Mouse (Mus musculus) embryo, embryonic 11 days (tissue): Measurements from ENCODE around the gene Ikzf3.
A peak's percentile ranks its signal among the peaks of the same experiment; 100 is the strongest.

ENCODE experiments used
- DNase-seq: peaks from one replicate; pipeline ENCODE4 v3.0.0-alpha.2; 2015

Gene Ikzf3

DNA sequence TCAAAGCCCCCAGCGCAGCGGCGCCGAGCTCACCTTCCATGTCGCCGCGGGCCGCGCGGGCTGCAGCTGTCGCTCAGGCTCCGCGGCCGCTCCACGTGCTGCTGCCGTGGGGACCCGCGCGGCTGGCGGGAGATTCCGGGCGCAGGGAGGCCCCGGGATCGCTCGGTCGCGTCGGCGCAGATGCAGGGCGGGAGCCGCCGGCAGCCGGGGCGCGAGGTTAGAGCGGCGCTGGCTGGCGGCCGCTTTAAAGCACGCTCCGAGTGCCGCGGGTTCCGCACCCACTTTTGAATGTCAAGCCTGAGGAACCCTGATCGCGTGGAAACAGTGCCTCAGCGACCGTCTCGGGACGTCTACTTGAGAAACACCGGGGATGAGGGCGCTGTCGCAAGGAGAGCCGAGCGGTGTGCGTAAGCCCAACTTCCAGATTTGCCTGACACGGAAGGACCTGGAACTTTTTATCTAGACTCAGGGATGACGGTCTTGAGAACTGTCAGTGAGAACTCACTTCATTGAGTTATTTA, at the start of gene Ikzf3:
Ikzf3 (minus strand) TSS at position 321 of the 521 bp plus-strand sequence.
- DNase-seq: peak; percentile 78

DNA sequence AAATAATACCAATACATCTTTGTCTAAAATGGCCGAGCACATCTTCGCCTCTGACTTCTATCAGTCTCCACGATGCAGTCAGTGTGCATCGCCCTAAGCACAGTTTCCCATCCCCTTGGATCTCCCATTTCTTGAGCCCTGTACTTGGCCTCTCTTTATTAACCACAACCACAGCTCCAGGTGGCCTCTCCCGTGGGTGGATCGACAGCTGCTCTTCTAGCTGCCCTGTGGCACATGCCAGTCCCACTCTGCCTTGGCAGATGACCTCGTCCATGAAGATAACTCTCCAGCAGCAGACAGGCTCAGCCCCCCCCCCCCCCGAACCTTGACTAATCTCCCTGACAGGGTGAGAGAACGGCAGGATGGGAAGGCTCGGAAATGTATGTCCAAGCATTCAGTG, 49.6 kb upstream of the Ikzf3 start:
- DNase-seq: no peak

DNA sequence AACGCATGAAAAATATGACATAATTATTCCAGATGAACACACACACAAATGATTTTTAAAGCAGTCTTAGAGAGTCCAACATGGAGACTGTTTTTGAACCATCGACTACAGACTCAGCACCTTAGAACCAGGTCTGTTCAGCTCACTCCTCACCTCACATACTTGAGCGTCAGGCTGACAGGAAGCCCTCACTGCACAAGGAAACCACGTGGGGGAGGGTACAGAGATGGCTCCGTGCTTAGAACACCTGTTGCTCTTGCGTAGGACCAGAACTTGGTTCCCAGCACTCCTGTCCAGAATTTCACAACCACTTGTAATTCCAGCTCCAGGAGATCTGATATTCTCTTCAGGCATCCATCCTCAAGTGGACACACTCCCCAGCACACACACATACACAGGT, 49.2 kb upstream of the Ikzf3 start:
- DNase-seq: no peak

DNA sequence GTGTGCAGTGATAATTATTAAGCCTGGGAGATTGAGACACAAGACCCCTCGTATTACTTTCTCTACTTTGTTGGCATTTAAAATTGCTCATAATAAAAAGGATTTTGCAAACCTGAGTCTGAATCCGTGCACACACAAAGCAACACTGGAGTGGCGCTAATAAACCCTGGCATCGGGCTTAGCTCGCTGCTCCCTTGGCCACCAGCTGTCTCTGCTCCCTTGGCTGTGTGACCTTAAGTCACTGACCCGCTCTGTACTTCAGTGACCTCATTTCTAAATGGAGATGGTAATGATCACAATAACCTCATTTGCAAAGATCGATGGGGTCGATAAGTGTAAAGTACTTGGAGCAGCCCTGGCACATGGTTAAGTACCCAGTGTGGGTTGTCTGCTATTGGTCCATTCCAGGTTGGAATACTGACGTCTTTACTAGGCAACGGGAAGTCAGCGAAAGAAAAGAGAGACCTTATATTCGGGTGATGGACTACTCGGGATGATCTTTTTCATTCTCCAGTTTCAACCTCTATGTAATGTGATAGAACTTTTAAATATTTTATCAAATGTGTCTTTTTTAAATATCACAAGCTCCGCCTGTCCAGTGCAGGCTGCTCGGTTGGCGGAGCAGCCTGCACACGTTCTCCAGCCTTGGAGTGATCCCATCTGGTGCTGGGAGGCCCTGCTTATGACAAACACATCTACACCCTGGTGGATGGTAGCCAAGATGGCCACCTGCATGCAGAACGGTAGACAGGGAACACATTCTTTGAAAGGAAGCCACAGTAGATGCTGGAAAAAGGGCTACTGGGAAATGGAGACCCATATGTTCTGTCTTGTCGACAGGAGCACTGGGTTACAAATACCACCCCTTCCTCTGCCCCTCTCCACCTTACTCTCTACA, 45.0 kb upstream of the Ikzf3 start:
- DNase-seq: no peak

DNA sequence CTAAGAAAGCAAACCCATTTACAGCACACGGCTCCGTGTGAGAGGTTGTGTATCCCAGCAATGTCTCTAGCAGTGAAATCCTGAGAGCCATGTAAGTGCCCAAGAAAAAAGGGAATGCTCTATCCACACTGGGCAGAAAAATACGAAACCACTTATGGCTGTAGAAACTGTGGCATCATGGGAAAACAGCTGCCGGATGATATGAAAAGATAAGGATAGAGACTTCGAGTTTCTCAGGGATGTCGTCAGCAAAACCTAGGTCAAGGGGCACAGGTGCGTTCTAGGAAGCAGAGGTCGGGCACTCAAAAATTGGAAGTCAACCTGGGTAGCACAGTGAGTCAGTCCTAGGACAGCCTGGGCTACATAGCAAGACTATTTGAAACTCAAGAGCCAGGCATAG, 43.5 kb upstream of the Ikzf3 start:
- no peak for DNase-seq

DNA sequence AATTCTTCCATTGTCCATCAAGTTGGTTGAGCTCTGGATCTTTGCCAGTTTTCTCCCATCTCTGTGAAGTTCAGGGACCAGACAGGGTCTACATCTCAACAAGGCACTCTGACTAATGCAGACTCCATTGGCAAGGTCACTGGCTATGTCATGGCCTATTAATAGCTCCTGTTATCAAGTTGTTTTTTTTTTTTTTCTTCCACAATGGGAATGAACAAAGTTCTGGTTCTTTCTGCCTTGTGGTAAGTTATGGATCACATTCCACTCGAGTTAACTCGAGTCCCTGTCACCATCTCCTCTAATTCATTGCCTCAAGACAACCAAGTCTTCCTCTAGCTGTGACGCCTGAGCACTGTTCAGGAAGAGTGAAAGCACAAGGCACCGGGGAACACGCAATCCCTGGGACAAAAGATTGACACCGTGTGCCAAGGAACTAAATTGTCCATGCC, 43.0 kb upstream of the Ikzf3 start:
- DNase-seq: no peak

DNA sequence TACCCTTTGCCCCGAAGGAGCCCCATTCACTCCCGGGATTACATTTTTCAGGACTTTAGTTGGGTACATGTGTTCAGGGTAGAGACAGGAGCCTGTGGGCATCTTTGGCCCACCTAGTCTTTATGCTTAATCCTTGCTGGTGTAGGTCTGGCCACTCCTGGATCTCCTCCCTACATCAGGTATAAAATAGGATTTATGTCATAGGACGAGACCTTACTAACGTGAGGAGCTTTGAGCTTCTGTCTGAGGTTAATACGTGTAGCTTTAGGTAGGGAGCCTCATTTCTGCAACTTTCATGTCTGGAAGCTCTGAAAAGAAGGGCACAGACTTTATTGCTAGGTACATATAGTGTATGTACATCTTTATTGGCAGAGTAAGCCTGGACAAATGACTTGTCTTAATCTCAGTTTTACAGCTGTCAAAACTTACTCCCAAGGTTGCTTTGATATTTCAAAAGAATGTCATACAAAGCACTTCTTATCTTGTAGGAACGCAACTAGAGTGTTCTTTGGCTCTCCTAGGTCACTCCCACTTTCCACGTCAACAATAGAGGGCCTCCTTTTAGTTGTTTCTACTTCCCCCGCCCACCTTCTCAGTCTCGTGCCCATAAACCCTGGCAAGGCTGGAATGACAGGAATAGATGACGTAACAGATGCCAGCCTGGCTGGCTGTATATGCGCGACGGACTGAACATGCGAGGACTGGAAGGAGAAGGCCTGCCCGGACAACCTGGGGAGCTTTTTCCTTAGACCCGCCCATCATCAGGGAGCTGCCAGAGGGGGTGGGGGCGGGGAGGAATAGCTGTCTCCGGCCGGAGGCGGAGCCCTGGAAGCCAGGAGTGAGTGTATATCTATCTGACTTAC, 42.1 kb upstream of the Ikzf3 start:
- DNase-seq: peak; percentile 76

DNA sequence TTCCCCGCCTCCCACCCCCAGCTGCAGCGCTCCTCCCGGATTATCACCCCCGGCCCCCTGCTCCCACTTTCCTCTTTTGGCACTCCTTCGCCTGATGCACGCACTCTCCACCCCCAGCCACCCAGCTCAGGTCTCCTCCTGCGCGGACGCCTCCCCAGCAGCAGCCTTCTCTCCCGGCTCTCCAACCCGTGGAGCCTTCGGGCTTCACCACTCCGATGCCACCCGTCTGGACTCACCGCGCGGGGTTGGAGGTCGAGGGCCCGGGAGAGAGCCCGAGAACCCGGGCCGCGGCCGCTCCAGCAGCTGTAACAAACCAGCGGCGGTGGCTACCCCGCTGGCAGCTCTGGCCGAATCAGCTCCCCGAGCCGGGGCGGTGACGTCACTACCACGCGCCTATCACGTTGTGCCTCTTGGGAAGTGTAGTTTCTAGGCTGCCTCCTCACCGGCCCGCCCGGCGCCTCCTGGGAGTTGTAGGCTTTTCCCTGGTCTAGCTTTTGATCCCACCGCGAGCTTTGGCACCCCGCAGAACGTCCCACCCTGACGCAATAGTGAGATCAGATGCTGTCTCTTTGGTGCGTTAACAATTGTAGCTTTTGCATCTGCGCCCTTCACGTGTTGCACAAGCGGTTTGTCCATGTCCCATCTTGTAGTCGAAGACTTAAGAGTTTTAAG, 41.2 kb upstream of the Ikzf3 start, which contains the start of gene Ormdl3:
Ormdl3 (minus strand) TSS at position 477 of the 672 bp plus-strand sequence.
- peak; percentile 100 for DNase-seq

DNA sequence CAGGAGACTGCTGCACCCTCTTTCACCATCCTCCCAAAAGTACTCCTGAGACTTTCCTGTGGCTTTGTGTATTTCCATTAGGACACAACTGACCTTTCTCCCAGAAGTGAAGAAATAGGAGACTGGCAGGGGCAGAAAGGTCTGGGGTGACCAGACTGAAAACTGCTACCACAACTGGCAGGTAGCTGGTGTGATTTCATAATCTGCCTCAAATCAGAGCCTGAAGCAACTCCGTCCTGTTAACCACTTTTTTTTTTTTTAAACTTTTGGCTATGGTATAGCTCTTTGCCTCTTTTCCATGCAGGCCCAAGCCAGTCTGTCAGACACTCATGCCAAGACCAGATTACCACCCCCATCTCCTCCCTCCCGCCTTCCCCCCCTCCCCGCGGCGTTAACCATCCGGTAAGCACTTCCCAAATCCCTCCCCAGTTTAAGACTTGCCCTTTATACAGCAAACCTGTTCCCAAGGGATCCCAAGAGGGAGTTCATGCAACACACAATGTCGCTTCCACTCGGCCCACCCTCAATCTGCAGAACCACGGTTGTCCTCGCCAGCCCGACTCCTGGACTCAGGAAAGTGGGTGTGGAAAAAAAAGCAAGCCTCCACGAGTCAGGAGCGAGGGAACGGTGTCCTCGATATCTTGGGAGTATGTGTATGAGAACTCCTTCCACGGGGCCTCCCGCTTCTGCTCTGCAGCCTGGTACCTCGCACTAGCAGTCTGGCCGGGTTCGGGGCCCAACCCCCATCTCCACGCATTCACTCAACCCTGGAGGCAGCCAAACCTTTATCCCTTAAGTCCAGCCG, 40.5 kb upstream of the Ikzf3 start:
- DNase-seq: no peak

DNA sequence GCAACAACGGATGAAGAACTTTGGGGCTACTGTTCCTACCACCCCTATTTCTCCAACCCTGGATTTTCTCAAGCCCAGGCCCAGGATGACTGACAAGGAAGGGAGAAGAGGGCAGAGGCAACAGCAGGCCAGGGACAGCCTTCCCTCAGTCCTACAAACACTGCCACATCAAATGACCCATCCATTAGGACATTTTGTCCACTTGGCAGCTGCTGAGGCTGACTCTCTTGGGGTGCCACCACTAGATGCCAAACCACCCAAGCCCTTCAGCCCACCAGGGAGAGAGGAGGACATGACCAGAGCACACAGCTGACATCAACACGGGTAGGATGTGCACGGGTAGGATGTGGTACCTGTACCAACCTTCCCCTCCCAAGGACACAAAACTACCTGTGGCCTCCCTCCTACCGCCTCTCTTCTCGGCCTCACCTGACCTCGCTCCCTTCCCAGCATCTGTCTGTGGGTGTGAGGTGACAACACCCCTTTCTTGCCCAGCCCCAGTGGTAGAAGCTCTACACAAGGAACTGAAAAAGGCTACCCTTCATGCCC, 38.9 kb upstream of the Ikzf3 start:
- no peak for DNase-seq

DNA sequence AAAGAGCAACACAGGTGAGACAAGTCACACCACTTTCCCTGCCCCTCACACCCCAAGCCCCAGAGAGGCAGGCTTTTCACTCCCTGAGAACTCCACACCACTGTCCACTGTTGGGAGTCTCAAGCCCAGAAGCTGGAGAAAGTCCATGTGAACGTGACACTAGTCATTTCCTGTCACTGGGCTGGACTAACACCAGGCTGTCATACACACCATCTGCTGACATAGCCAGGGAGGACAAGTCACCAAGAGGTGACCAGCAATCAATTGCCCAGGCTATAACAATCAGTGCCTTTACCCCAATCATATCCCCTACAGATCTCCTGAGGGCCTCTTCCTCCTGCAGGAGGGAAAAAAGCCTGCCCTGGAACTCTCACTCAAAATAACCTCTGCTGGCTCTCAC, 38.3 kb upstream of the Ikzf3 start:
- DNase-seq: no peak

DNA sequence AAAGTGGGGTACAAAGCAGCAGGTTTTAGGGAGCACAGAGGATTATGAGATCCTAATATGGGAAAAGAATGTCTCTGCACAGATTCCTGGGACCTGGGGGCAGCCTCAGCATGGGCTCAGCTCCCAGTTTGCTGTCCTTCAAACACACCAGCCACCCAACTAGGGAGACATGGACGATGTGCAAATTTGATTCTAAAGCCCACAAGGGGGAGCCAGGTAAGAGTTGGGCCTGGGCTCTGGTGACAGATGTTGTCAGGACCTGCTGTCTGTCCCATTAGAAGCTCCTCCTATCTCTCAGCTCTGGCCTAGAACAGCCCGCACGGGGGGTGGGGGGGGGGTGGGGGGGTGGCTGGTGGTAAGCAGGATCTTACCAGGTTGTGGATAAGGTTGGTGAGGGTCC, 37.7 kb upstream of the Ikzf3 start:
- DNase-seq: no peak

DNA sequence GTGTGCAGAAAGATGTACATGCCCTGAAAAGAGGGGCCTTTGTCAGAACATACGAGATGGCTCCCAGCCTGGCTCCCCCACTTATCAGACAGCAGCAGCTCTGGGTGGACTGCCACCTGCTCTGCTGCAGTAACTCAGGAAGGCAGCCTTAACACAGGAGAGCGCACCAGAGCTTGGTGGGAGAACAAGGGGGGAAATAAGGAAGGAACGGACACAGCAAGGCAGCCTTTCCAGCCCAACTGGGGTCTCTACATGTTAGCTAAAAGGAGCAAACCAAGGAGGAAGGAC, 37.4 kb upstream of the Ikzf3 start:
- no peak for DNase-seq

DNA sequence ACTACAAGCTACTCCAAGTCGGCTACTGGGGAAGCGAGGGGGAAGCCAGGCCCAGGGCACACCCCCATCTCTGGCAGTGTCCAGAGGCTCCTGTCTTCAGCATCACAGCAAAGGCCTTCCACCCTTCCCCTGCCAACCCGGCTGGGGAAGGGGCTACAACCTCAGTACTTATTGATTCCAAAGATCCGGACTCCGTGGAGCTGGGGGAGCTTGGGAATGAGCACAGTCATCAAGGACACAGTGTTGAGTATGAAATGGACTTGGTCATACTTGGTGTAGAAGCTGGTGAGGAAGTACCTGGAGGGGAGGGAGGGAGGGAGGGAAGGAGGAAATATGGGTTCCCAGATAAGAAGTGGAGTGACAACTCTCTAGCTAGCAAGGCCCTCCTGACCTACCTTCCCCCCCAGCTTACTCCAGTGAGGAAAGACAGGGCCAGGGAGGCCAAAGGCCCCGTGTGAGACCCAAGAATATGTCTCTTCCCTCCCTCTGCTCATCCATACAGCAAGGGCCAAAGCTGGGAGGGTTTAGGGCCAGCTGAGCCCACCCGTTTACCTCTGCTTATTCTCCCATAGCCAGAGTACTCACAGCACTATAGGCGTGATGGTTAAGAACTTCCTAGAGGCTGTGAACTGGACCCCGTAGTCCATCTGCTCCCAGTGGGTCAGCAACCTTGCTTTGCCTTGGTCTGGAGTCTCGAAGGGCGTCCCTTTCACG, 36.9 kb upstream of the Ikzf3 start:
- no peak for DNase-seq

DNA sequence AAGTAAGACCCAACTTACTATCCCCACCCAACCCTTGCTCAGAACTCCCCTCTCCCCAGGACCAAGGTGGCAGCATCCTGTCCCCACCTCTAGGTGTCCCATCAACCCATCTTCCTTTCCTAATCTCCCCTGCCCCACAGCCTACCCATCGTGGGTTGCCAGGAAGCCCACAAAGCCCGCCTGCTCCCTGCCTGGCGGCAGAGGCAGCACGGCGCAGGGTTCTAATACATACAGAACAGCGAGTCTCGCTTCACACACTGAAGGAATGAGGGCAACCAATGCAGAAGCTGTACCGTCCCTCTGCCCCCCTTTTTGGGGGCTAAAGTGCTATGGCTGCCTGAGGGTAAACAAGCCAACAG, 36.2 kb upstream of the Ikzf3 start:
- DNase-seq: no peak

DNA sequence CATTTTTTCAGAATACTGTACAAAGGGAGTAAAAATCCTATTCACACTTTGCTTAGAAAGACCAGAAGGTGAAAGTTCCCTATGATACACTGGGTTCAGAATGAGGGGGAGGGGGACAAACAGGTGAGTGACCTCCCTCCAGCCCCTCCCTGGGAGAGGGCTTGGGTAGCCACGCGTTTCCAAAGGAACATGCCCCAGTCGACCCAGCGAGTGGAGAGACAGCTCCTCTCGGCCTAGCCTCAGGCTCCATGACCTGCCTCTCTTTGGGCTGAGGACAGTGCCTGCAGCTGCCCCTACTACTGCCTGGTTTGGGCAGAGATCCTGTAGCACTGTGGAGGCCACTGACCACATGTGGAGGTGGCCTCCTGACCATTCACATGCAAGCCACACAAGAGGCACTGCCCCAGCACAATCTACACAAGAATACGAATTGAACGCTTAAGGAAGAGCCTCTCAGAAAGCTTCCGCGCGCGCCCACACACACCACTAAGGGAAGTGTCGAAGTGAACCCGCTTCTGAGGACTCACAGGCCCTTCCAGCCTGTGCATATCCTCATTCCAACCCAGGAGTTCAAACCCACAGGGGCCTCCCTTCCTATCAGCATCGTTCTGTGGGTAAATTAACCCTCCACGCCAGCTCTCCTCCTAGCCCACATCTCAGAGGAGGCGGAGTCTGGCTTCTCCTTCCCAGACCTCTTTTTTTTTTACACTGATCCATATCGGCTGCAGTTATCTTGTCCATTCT, 35.6 kb upstream of the Ikzf3 start:
- no peak for DNase-seq

DNA sequence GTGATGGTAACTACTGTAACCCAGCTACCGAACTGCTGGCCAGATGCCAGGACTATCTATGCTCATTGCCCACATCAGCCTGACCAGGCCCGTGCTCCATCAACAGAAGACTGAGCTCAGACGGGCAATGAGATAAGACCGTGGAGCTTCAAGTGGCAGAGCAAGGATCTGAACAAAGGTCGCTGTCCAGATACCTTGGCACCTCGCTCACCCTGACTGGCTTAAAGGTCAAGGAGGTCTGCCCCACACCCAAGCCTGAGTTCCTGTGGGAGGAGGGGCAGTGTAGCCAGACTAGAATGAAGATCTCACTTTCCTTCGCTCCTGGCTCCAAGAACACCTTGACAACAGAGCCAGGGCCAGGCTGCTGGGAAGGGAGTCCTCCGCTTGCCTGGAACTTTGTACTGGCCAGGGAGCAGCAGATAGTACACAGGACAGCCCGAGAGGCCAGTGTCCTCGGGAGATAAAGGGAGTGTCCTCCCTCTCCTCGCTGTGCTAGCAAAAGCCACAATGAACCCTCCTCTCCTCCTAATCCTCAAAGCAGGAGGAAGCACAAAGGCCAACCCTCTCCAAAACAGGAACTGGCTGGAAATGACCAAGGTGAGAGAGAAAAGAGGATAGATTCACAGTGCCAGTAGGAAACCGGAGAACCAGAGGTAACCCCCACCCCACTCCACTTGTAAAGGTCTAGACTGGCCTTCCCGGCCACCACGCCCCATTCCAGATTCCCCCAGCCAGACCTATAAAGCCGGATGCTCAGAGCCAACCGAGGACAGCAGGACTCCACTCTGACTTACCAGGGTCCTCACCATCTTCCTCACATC, 34.7 kb upstream of the Ikzf3 start:
- no peak for DNase-seq

DNA sequence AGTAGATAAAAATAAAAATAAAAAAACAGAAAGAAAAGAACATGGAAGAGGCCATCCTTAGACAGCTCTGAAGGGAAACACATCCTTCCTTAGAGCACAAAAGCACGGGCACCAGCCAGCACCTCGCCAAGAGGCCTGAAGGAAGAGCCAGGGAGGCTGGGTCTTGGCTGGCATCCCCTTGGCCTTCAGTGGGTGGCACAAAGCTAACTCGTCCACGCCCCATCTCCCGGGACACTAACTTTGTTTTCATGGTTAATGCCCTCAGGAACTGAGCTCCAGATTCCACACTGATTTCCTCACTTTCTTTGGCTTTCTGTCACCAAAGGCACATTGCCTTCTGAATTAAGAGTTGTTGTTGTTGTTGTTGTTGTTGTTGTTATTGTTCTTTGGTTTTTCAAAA, 31.9 kb upstream of the Ikzf3 start:
- DNase-seq: no peak

DNA sequence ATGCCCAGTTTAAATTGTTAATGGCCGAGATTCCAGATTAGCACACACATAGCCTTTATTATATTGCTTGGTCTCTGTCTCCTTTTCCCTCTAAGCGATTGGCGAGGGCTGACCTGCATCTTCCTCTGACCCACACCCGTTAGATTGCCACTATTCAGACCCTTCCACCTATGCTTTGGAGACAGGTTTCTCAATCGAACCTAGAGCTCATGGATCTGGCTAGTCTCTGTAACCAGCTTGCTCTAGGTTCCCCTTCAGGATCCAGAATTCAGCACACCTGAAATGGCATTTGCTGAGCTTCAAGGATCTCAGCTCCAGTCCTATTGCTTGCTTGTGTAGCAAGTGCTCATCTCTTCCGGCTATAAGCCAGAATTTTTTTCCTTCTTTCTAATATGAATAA, 23.6 kb upstream of the Ikzf3 start:
- no peak for DNase-seq

DNA sequence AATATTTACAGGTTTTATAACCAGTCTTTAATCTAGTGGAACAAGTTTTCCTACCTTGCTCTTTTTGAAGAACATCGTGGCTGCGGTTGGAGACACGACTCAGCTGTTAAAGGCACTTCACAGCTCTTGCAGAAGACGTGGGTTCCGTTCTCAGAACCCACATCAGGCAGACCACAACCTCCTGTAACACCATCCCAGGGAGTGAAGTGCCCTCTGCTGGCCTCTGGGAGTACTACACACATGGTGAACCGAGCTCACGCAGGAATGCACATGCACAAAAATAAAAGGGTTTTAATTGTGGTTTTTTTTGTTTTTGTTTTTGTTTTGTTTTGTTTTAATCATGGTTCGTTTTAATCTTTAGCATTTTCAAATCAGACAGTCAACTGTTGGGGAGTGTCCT, 22.5 kb upstream of the Ikzf3 start:
- DNase-seq: no peak
